Mouse (Mus musculus): ENCODE data around the gene Arsa. TPM values are rescaled to one million over a fixed set of nuclear protein-coding genes. Genes with fewer than 3 reads are reported as not detected.

Arsa gene
- polyA plus RNA-seq, 1 experiment from 2014 or later = 14.1 TPM

DNA sequence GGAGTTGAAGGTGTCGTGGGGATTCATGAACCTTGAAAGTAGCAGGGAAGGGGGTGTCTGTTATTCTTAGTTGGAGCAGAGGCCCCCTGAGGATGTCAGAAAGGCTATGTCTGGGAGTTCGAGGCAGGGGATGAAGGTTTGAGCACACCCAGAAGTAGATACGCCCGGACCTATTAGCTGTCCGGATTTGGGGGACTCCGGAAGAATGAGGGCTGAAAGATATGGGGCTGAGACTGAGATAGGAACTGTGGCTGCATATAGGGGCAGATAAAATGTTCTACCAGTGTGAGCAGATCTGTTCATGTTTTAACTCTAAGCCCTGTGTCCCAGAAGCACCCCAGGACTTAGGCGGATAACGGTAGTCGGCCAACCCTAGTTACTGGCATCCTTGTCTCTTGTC lies 27.6 kb upstream of the Arsa start:
- H3K4me3 ChIP-seq = no peak overlapping the region
- H3K27ac ChIP-seq (replicated peaks) = no peak overlapping the region
- H3K9ac ChIP-seq (replicated peaks) = no peak overlapping the region
- H3K27me3 ChIP-seq = peaks cover 23% of the 10 kb centered on the region
- no peak for ATAC-seq (ENCODE audit: low FRiP score, low read depth)
- H3K9me3 ChIP-seq = no peaks in the 10 kb centered on the region
- H3K36me3 ChIP-seq = peaks cover 29% of the 10 kb centered on the region
- peaks cover 8% of the 10 kb centered on the region; the same call in 1 of the 2 replicates for H3K4me1 ChIP-seq
- no peak overlapping the region for H3K4me2 ChIP-seq (replicated peaks)
- WGBS = 94% methylated on average over 9 of the region's 9 CpGs

DNA sequence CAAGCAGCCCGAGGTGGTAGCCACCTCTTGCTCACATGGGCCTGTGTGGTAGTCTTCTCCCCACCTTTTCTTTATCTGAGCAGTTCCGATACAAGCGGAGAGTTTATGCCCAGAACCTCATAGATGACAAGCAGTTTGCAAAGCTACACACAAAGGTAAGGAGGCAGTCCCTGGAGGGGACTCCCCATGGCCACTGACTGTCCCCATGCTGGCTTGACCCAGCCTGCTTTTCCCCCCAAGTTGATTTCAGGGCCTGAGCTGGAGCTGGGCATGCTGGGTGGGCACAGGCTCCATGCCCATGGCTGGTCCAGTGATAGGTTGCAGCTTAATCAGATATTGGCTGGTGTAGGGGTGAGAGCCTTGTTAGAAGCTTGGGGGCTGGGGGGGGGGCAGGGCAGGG lies 24.1 kb upstream of the Arsa start:
- ATAC-seq (ENCODE audit: low FRiP score, low read depth) = no peak
- Histone ChIP-seq H3K4me3 (no peak overlapping the region), H3K9me3 (no peaks in the 10 kb centered on the region), H3K9ac (replicated peaks) (no peak overlapping the region), H3K27ac (replicated peaks) (no peak overlapping the region), H3K4me1 (peaks cover 20% of the 10 kb centered on the region), H3K27me3 (peaks cover 56% of the 10 kb centered on the region), H3K36me3 (peaks cover 15% of the 10 kb centered on the region), H3K4me2 (replicated peaks) (peak overlapping the region; percentile 81; the same call in 1 of the 2 replicates)
- 85% methylated on average over 3 of the region's 3 CpGs for whole genome bisulfite sequencing

DNA sequence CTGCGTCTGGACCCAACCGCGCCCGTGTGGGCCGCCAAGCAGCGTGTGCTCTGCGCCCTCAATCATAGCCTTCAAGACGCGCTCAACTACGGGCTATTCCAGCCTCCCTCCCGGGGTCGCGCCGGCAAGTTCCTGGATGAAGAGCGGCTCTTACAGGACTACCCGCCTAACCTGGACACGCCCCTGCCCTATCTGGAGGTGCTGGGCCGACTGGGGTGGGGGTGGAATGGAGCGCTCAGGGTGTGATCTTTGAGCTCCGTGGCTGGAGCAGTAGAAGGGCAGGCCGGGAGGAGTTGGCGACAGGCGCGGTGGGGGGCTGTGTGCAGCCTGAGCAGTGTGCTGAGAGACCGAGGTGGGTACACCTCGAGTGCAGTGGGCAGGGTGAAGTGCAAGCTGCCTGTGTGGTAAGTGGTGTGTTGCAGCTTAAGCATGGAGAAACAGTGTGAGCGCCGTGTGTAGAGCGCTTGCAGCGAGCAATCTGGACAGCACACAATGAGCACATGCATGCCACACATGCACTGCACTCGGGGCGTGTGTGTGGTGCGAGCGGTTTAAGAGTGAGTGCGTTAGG lies 23.1 kb upstream of the Arsa start:
- Histone ChIP-seq H3K4me3 (peak overlapping the region; percentile 89), H3K27me3 (peaks cover 57% of the 10 kb centered on the region), H3K4me1 (peaks cover 25% of the 10 kb centered on the region), H3K27ac (replicated peaks) (peak overlapping the region; percentile 84; the same call in 1 of the 2 replicates), H3K4me2 (replicated peaks) (peak overlapping the region; percentile 81), H3K9me3 (no peaks in the 10 kb centered on the region), H3K36me3 (peaks cover 15% of the 10 kb centered on the region), H3K9ac (replicated peaks) (peak overlapping the region; percentile 91)
- WGBS = under 1% methylated on average over 35 of the region's 35 CpGs
- ATAC-seq (ENCODE audit: low FRiP score, low read depth) = peak; percentile 56

DNA sequence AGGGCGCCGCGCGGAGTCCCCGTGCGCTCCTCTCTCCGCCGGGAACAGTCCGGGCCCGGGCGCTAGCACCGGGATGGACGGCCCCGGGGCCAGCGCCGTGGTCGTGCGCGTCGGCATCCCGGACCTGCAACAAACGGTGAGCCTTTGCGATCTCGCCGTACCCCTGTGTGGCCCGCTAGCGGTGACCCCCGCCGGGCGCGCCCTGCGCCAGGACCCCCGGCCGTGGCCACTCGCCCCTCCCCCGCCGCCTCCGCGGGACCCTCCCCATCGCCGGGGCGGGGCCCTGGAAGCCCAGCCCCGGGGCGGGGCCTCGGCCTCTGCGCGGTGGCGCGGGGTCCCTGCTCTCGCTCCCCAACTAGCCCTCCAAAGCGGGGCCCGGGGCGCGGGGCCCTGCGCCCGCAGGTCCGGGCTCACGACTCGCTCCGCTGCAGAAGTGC lies 22.6 kb upstream of the Arsa start:
- Histone ChIP-seq H3K27ac (replicated peaks) (peak overlapping the region; percentile 84), H3K4me1 (peaks cover 25% of the 10 kb centered on the region), H3K9me3 (no peaks in the 10 kb centered on the region), H3K36me3 (peaks cover 15% of the 10 kb centered on the region), H3K4me3 (peak overlapping the region; percentile 89), H3K9ac (replicated peaks) (peak overlapping the region; percentile 91), H3K4me2 (replicated peaks) (peak overlapping the region; percentile 81), H3K27me3 (peaks cover 57% of the 10 kb centered on the region)
- peak; percentile 74 for ATAC-seq (ENCODE audit: low FRiP score, low read depth)
- WGBS = under 1% methylated on average over 49 of the region's 60 CpGs

DNA sequence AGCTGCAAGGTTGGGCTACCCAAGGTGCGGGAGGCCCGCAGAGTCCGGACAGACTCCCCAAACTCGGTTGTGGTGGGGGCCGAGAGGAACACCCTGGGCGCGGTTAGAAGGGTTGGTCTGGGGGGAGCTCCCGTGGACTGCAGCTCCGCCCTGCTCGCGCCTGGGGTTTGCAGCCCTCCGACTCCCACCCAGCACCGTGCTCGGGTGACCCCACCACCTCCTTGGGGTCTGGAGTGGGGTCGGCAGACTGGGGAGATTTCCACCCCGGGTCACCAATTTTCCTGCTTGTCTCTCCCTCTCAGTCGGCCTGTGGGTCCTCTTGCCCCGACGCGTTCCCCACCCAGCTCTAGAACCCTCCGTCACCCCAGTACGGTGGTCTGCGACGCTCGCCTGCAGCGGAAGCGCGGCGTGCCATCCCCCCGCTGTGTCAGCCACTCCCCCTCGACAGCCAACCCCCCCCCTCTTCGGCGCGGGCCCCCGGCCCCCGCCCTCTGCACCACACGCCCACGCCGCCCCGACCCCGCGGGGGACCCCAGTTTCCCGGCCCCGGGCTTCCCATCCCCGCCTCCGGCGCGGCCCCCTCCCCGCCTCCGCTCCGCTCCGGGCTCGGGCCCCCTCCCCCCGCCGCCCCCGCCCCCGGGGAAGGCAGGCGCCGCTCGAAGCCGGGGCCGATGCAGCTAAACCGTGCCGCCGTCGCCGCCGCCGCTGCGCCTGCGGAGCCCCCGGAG lies 21.9 kb upstream of the Arsa start, which contains the start of gene Shank3:
Gene Shank3 (plus strand): TSS at position 663 of the 728 bp plus-strand sequence.
- Histone ChIP-seq H3K27me3 (peaks cover 57% of the 10 kb centered on the region), H3K9ac (replicated peaks) (peak within 1 kb of the TSS; percentile 91), H3K4me1 (peaks cover 25% of the 10 kb centered on the region), H3K4me2 (replicated peaks) (peak within 1 kb of the TSS; percentile 81), H3K9me3 (no peaks in the 10 kb centered on the region), H3K4me3 (peak within 1 kb of the TSS; percentile 89), H3K36me3 (peaks cover 10% of the 10 kb centered on the region), H3K27ac (replicated peaks) (peak within 1 kb of the TSS; percentile 84)
- under 1% methylated on average over 29 of the region's 72 CpGs for WGBS
- ATAC-seq (ENCODE audit: low FRiP score, low read depth) = peak; percentile 47

DNA sequence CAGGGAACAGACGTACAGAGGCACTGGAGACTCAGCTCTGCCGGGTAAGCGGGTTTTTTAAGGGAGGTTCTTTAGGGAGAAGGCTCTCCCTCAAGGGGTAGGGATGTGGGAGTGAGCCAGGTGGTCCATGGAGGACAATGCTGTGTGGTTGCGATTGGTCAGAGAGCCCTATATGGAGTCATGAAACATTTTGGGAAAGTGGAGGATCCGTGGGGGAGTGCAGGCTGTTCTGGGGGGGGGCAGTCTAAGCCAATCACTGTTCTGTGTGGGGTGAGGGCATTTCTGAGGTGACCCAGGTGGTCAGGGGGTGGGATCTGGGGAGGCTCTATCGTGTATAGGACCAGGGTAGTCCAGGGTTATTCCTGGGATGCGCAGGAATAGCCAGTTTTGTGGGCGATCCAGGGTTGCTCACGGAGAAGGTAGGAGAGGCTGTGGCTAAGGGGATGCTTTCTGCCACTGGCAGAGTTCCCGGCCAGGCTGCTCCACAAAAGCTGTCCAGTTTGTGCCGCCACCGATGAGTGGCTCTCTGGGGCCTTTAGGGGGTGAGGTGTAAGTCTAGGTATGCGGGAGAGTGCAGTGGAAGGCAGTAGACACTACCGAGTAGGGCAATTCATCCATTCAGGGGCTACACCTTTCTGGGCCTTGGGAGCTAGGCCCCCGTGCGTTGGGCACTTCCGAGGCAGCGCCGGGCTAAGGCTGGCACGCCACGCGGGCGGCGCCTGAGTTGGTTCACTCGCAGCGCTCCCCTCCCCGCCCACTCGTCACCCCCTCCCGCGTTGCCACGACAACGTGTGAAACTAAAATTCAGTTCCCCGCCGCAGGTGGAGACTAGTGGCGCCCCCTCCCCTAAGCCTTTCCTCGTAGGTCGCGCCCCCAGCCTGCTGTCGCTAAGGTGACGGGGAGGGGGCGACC lies 21.1 kb upstream of the Arsa start:
- H3K27ac ChIP-seq (replicated peaks) = peak overlapping the region; percentile 84; the same call in 1 of the 2 replicates
- WGBS = 2% methylated on average over 41 of the region's 41 CpGs

DNA sequence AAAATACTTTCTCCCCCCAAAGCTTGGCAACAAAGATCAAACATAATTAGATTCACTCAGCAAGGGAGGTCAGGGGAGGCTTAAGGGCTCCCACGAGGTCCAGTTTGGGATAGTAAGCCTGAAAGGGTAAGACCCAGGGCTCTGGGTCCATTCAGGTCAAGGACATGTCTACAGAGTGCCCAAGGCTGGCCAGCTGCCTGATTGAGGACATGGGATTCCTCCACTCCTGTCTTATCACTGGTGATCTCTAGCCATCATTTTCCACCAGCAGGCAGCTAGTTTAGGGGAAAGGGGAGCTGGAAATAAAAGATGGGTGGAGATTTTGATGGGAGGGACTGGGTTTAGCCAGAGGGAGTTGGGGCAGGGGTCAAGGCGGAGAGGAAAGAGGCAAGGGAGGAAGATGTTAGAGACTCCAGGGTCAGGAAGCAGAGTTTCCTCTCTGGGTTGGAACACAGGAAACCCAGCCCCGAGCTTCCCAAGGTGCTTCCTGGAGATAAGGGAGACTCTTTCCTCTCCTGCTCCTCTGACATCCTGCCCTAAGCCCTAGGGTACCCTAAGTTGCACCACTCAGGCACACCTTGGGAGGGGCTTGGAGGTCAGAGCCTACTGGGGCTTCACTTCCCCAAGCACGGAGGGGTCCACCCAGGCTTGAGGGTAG lies 20.3 kb upstream of the Arsa start:
- H3K4me3 ChIP-seq = no peak overlapping the region
- H3K27ac ChIP-seq (replicated peaks) = no peak overlapping the region
- no peaks in the 10 kb centered on the region for H3K9me3 ChIP-seq
- H3K4me1 ChIP-seq = peaks cover 25% of the 10 kb centered on the region
- WGBS = 26% methylated on average over 4 of the region's 4 CpGs
- no peaks in the 10 kb centered on the region for H3K36me3 ChIP-seq
- H3K27me3 ChIP-seq = peaks cover 57% of the 10 kb centered on the region
- H3K9ac ChIP-seq (replicated peaks) = no peak overlapping the region
- H3K4me2 ChIP-seq (replicated peaks) = no peak overlapping the region
- no peak for ATAC-seq (ENCODE audit: low FRiP score, low read depth)

More for the DNA sequence above, 21.1 kb upstream of the Arsa start:
- ATAC-seq (ENCODE audit: low FRiP score, low read depth) = no peak; the same call in 1 of the 2 replicates
- Histone ChIP-seq H3K4me3 (peak overlapping the region; percentile 89), H3K4me2 (replicated peaks) (peak overlapping the region; percentile 81), H3K27me3 (peaks cover 57% of the 10 kb centered on the region), H3K9ac (replicated peaks) (peak overlapping the region; percentile 91), H3K36me3 (peaks cover 2% of the 10 kb centered on the region; the same call in 1 of the 2 replicates), H3K9me3 (no peaks in the 10 kb centered on the region), H3K4me1 (peaks cover 25% of the 10 kb centered on the region)

DNA sequence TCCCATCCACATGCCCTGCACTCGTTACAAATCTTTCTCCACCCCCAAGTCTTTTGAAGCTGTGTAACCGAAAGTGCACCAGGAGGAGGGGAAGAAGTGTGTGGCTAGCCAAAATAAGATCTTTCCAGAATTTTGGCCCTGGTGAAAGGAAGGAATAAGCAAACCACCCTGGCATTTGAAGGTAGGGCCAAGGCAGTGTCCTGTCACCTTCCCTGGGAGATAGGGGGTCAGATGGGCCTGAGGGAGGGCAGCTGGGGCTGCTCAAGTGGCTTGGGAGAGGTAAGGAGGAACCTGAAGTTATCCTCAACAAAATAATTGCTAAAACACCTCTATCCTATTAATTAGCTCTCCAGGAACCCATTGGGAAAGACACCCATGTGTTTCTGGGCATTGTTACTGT lies 19.6 kb upstream of the Arsa start:
- Histone ChIP-seq H3K9ac (replicated peaks) (no peak overlapping the region), H3K27me3 (peaks cover 52% of the 10 kb centered on the region), H3K4me3 (no peak overlapping the region), H3K4me2 (replicated peaks) (no peak overlapping the region), H3K4me1 (peaks cover 25% of the 10 kb centered on the region), H3K27ac (replicated peaks) (no peak overlapping the region; the same call in 1 of the 2 replicates), H3K36me3 (no peaks in the 10 kb centered on the region), H3K9me3 (no peaks in the 10 kb centered on the region)
- 31% methylated on average over 2 of the region's 2 CpGs for WGBS
- no peak for ATAC-seq (ENCODE audit: low FRiP score, low read depth)

DNA sequence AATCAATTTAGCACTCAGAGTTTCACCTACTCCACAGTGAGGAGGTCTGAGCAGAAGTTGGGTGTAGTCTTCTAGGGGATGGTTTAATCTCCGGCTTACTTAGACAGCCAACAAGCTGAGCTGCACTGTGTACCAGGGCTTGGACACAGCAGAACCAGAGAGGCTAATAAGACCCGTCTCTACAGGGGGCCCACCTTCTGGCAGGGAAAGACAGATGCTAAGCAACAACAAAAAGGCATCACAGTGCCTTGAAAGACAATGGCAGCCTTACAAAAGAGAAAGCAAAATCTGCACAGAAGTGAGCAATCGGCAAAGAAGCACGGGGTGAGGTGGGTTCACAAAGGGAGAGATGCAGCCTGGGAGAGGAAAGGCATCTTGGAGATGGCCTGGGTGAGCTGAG lies 18.9 kb upstream of the Arsa start:
- Histone ChIP-seq H3K36me3 (no peaks in the 10 kb centered on the region), H3K9me3 (no peaks in the 10 kb centered on the region), H3K27ac (replicated peaks) (peak overlapping the region; percentile 40), H3K4me1 (peaks cover 25% of the 10 kb centered on the region), H3K4me3 (no peak overlapping the region), H3K27me3 (peaks cover 45% of the 10 kb centered on the region), H3K4me2 (replicated peaks) (no peak overlapping the region), H3K9ac (replicated peaks) (no peak overlapping the region)
- WGBS = 17% methylated on average over 4 of the region's 4 CpGs
- no peak for ATAC-seq (ENCODE audit: low FRiP score, low read depth)

DNA sequence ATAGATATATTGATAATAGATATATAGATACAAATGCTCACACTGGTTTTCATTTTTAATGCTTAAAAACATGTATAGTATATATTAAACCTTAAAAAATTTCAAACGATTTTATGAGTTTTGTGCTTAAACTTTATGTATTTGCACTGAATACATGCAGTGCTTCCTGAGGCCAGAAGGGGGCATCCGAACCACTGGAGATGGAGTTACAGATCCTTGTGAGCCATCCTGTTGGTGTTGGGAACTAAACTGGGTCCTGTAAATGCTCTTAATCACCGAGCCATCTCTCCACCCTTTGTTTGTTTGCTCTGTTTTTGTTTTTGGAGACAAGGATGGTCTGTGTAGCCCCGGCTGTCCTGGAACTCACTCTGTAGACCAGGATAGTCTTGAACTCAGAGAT lies 17.7 kb upstream of the Arsa start:
- no peaks in the 10 kb centered on the region for H3K36me3 ChIP-seq
- peaks cover 34% of the 10 kb centered on the region for H3K27me3 ChIP-seq
- H3K4me2 ChIP-seq (replicated peaks) = no peak overlapping the region
- no peak overlapping the region for H3K4me3 ChIP-seq
- no peak for ATAC-seq (ENCODE audit: low FRiP score, low read depth)
- H3K9me3 ChIP-seq = no peaks in the 10 kb centered on the region
- peaks cover 18% of the 10 kb centered on the region for H3K4me1 ChIP-seq
- whole genome bisulfite sequencing = 85% methylated on average over 4 of the region's 4 CpGs
- no peak overlapping the region for H3K27ac ChIP-seq (replicated peaks)
- H3K9ac ChIP-seq (replicated peaks) = no peak overlapping the region

DNA sequence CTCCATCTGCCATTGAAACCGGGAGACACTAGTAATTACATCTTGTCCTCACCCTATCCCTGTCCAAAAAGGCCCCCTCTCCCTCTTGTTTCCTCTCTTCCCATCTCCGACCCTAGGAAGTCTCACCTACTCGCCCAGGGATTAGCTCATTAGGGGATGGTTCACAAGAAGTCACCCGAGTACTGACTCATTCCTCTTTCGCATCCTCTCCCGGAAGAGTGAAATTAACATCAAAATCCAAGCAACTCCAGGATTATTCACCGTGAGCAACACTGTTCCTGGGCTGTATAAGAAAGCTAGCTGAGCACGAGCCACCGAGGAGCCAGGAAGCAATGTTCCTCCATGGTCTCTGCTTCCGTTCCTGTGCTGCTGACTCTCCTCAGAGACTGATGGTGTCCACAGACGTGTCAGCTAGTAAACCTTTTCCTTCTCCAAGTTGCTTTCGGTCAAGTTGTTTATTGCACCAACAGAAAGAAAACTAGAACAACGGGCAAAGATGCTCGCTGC lies 11.4 kb upstream of the Arsa start:
- Histone ChIP-seq H3K27me3 (no peaks in the 10 kb centered on the region), H3K9me3 (no peaks in the 10 kb centered on the region), H3K4me1 (no peaks in the 10 kb centered on the region), H3K27ac (replicated peaks) (no peak overlapping the region), H3K4me3 (no peak overlapping the region), H3K9ac (replicated peaks) (no peak overlapping the region), H3K4me2 (replicated peaks) (no peak overlapping the region), H3K36me3 (no peaks in the 10 kb centered on the region)
- WGBS = 59% methylated on average over 14 of the region's 14 CpGs
- ATAC-seq (ENCODE audit: low FRiP score, low read depth) = no peak

Data from midbrain, embryonic 12.5 days (tissue).